Mouse (Mus musculus) ES-Bruce4 (cell line): ENCODE measurements around the gene Ppp1r2. TPM values are rescaled to one million over a fixed set of nuclear protein-coding genes. Genes with fewer than 3 reads are reported as not detected.

ENCODE experiments used
- H3K27ac ChIP-seq: 2 replicates; pipeline ENCODE4 v1.5.1; 2012; ENCODE audit warnings: low read length, inconsistent platforms; ENCODE audit not compliant: insufficient read depth
- H3K27me3 ChIP-seq: 2 replicates; pipeline ENCODE4 v1.6.1; 2012; ENCODE audit warnings: mild to moderate bottlenecking, low read length, inconsistent platforms; ENCODE audit not compliant: control insufficient read depth, poor library complexity, insufficient read depth, severe bottlenecking
- H3K36me3 ChIP-seq: 2 replicates; pipeline ENCODE4 v1.6.1; 2012; ENCODE audit warnings: inconsistent platforms, mild to moderate bottlenecking, low read length, moderate library complexity; ENCODE audit not compliant: control insufficient read depth, poor library complexity, insufficient read depth, severe bottlenecking
- H3K4me1 ChIP-seq: one replicate; pipeline ENCODE4 v1.8.1; 2011; ENCODE audit warnings: low read length; ENCODE audit not compliant: control insufficient read depth, insufficient read depth
- H3K4me3 ChIP-seq: 2 replicates; pipeline ENCODE4 v1.5.1; 2011; ENCODE audit warnings: low read depth, mild to moderate bottlenecking, low read length
- H3K9ac ChIP-seq: 2 replicates; pipeline ENCODE4 v1.6.1; 2012; ENCODE audit warnings: low read depth, mild to moderate bottlenecking, inconsistent platforms; ENCODE audit not compliant: poor library complexity, severe bottlenecking
- H3K9me3 ChIP-seq: replicated peaks from 2 replicates; pipeline ENCODE4 v1.6.1; 2012; ENCODE audit warnings: mild to moderate bottlenecking, low read length, inconsistent platforms; ENCODE audit not compliant: control insufficient read depth, poor library complexity, insufficient read depth, severe bottlenecking
- CTCF ChIP-seq: IDR thresholded peaks from one replicate; pipeline ENCODE4 v1.8.1; 2011; ENCODE audit warnings: low read depth, low read length
- EP300 ChIP-seq: IDR thresholded peaks from 2 replicates; pipeline ENCODE4 v1.6.1; 2011; ENCODE audit warnings: low read depth, low read length; ENCODE audit not compliant: insufficient read depth
- POLR2A ChIP-seq: IDR thresholded peaks from one replicate; pipeline ENCODE4 v1.8.1; 2011; ENCODE audit warnings: low read length; ENCODE audit not compliant: insufficient read depth
- polyA plus RNA-seq: library from polyadenylated mRNA; stranded (reverse); fragments of >200 nt; gene quantifications from 2 replicates; pipeline ENCODE4 v1.2.4, GENCODE M21; 2011; ENCODE audit warnings: low read depth; ENCODE audit not compliant: missing spikeins, insufficient read depth, insufficient read length

The Ppp1r2 gene
- polyA plus RNA-seq, 1 experiment = 75.6 TPM

- Histone ChIP-seq H3K4me1 (no peaks in the 10 kb centered on the region), H3K4me3 (no peak overlapping the region), H3K27me3 (peaks cover 1% of the 10 kb centered on the region; the same call in 1 of the 2 replicates), H3K27ac (no peak overlapping the region), H3K9ac (no peak overlapping the region), H3K36me3 (no peaks in the 10 kb centered on the region), H3K9me3 (no peaks in the 10 kb centered on the region)
- TF ChIP-seq CTCF (no peak), POLR2A (no peak), EP300 (no peak)
These were observed 70.9 kb downstream of the Ppp1r2 start for GRCm38 (mm10) chr16:31204216-31204615.

- Histone ChIP-seq H3K9ac (no peak overlapping the region), H3K27me3 (peaks cover 1% of the 10 kb centered on the region; the same call in 1 of the 2 replicates), H3K9me3 (no peaks in the 10 kb centered on the region), H3K36me3 (no peaks in the 10 kb centered on the region), H3K27ac (no peak overlapping the region), H3K4me1 (no peaks in the 10 kb centered on the region), H3K4me3 (no peak overlapping the region)
- no peak for TF ChIP-seq POLR2A
- TF ChIP-seq EP300 = no peak
- TF ChIP-seq CTCF = no peak
These were observed 73.4 kb downstream of the Ppp1r2 start for GRCm38 (mm10) chr16:31201704-31202103.

Other genes with a start within 250 kb of the Ppp1r2 start
- gene Xxylt1, start 193.8 kb downstream of the Ppp1r2 start, polyA plus RNA-seq = 14.8 and 15.7 TPM in 2 replicates
- 35.1 and 39.0 TPM in 2 replicates for gene Acap2, start 74.0 kb downstream of the Ppp1r2 start, polyA plus RNA-seq
- gene Apod, start 39.5 kb upstream of the Ppp1r2 start, polyA plus RNA-seq = 0.54 TPM in 1 of 2 replicates, not detected in the other
- 14.4 and 15.7 TPM in 2 replicates for gene Bdh1, start 147.0 kb upstream of the Ppp1r2 start, polyA plus RNA-seq